Mouse (Mus musculus): ENCODE data around the gene Jam3.

Gene Jam3

GRCm38 (mm10) chr9:27154763-27155530 lies at the start of gene Jam3:
TSS of gene Jam3 (minus strand) at chr9:27155421.
- DNase-seq (ENCODE audit: low read depth, low spot score): peak; percentile 97

- DNase-seq (ENCODE audit: low read depth, low spot score): no peak
These were observed 49.0 kb upstream of the Jam3 start for GRCm38 (mm10) chr9:27204201-27204600.

- peak; percentile 70 for DNase-seq (ENCODE audit: low read depth, low spot score)
These were observed 47.9 kb upstream of the Jam3 start for GRCm38 (mm10) chr9:27203134-27203533.

- no peak for DNase-seq (ENCODE audit: low read depth, low spot score)
These were observed 46.4 kb upstream of the Jam3 start for GRCm38 (mm10) chr9:27201472-27202219.

GRCm38 (mm10) chr9:27193592-27194080 lies 38.4 kb upstream of the Jam3 start:
- DNase-seq (ENCODE audit: low read depth, low spot score): no peak

- DNase-seq (ENCODE audit: low read depth, low spot score): no peak
These were observed 37.8 kb upstream of the Jam3 start for GRCm38 (mm10) chr9:27192761-27193591.

GRCm38 (mm10) chr9:27192001-27192760 lies 37.0 kb upstream of the Jam3 start:
- DNase-seq (ENCODE audit: low read depth, low spot score): peak; percentile 78

GRCm38 (mm10) chr9:27191501-27191981 lies 36.3 kb upstream of the Jam3 start:
- DNase-seq (ENCODE audit: low read depth, low spot score): peak; percentile 46

GRCm38 (mm10) chr9:27190461-27190860 lies 35.2 kb upstream of the Jam3 start:
- DNase-seq (ENCODE audit: low read depth, low spot score): no peak

GRCm38 (mm10) chr9:27189306-27189705 lies 34.1 kb upstream of the Jam3 start:
- DNase-seq (ENCODE audit: low read depth, low spot score): no peak

GRCm38 (mm10) chr9:27188677-27189241 lies 33.5 kb upstream of the Jam3 start:
- DNase-seq (ENCODE audit: low read depth, low spot score): no peak

- peak; percentile 9 for DNase-seq (ENCODE audit: low read depth, low spot score)
These were observed 30.6 kb upstream of the Jam3 start for GRCm38 (mm10) chr9:27185820-27186219.

GRCm38 (mm10) chr9:27182087-27182486 lies 26.9 kb upstream of the Jam3 start:
- DNase-seq (ENCODE audit: low read depth, low spot score): no peak

GRCm38 (mm10) chr9:27180492-27180891 lies 25.3 kb upstream of the Jam3 start:
- no peak for DNase-seq (ENCODE audit: low read depth, low spot score)

- DNase-seq (ENCODE audit: low read depth, low spot score): no peak
These were observed 23.7 kb upstream of the Jam3 start for GRCm38 (mm10) chr9:27178935-27179334.

GRCm38 (mm10) chr9:27176154-27176553 lies 20.9 kb upstream of the Jam3 start:
- DNase-seq (ENCODE audit: low read depth, low spot score): peak; percentile 81

- no peak for DNase-seq (ENCODE audit: low read depth, low spot score)
These were observed 20.5 kb upstream of the Jam3 start for GRCm38 (mm10) chr9:27175682-27176081.

GRCm38 (mm10) chr9:27175241-27175640 lies 20.0 kb upstream of the Jam3 start:
- peak; percentile 16 for DNase-seq (ENCODE audit: low read depth, low spot score)

GRCm38 (mm10) chr9:27174079-27174478 lies 18.9 kb upstream of the Jam3 start:
- no peak for DNase-seq (ENCODE audit: low read depth, low spot score)

- no peak for DNase-seq (ENCODE audit: low read depth, low spot score)
These were observed 18.4 kb upstream of the Jam3 start for GRCm38 (mm10) chr9:27173646-27174045.

- no peak for DNase-seq (ENCODE audit: low read depth, low spot score)
These were observed 17.6 kb upstream of the Jam3 start for GRCm38 (mm10) chr9:27172839-27173238.

Data from forelimb bud, embryonic 11.5 days (tissue).